Mouse (Mus musculus) spleen, adult 12 weeks (tissue): ENCODE data around the gene Hjurp.

Source experiments
- DNase-seq: peaks from one replicate; pipeline ENCODE4 v3.0.0; 2022; ENCODE audit warnings: low spot score

The Hjurp gene

GRCm38 (mm10) chr1:88297480-88298258, 20.2 kb upstream of the Hjurp start:
- DNase-seq, result no peak

- DNase-seq, result no peak
Measured at GRCm38 (mm10) chr1:88296171-88296920, 18.9 kb upstream of the Hjurp start.

GRCm38 (mm10) chr1:88294650-88295049, 17.2 kb upstream of the Hjurp start:
- DNase-seq, result no peak

GRCm38 (mm10) chr1:88292057-88292456, 14.6 kb upstream of the Hjurp start:
- no peak for DNase-seq

GRCm38 (mm10) chr1:88291409-88292005, 14.1 kb upstream of the Hjurp start:
- DNase-seq, result no peak

- DNase-seq, result no peak
Measured at GRCm38 (mm10) chr1:88290511-88290910, 13.1 kb upstream of the Hjurp start.

- DNase-seq, result no peak
Measured at GRCm38 (mm10) chr1:88289917-88290316, 12.5 kb upstream of the Hjurp start.

GRCm38 (mm10) chr1:88289152-88289551, 11.7 kb upstream of the Hjurp start:
- no peak for DNase-seq

GRCm38 (mm10) chr1:88288789-88289127, 11.3 kb upstream of the Hjurp start:
- DNase-seq, result no peak

GRCm38 (mm10) chr1:88288056-88288788, 10.8 kb upstream of the Hjurp start:
- DNase-seq, result no peak

- peak; percentile 48 for DNase-seq
Measured at GRCm38 (mm10) chr1:88287697-88287980, 10.2 kb upstream of the Hjurp start.

- DNase-seq, result no peak
Measured at GRCm38 (mm10) chr1:88286887-88287696, 9.7 kb upstream of the Hjurp start.

- DNase-seq, result no peak
Measured at GRCm38 (mm10) chr1:88286136-88286845, 8.9 kb upstream of the Hjurp start.

GRCm38 (mm10) chr1:88285652-88286051, 8.2 kb upstream of the Hjurp start:
- no peak for DNase-seq

- no peak for DNase-seq
Measured at GRCm38 (mm10) chr1:88284946-88285320, 7.5 kb upstream of the Hjurp start.

- DNase-seq, result no peak
Measured at GRCm38 (mm10) chr1:88284228-88284945, 7.0 kb upstream of the Hjurp start.

GRCm38 (mm10) chr1:88283376-88284227, 6.2 kb upstream of the Hjurp start:
- DNase-seq, result no peak

GRCm38 (mm10) chr1:88282301-88282700, 4.9 kb upstream of the Hjurp start:
- no peak for DNase-seq

GRCm38 (mm10) chr1:88280006-88280690, 2.7 kb upstream of the Hjurp start:
- no peak for DNase-seq
